Comparison of ENCODE assay signal across 10 mouse cellular contexts in genomic region chr4:9009656-9010055, GRCm38 (mm10).
DNase-seq lines count a peak whose midpoint lies in the region; ATAC-seq and TF ChIP-seq lines count a peak whose summit lies in the region.
"Had no signal": no experiment of that assay in that cellular context is flagged by ENCODE, and none has a peak within 500 bp of the region (broad histone marks: within the 10 kb centered on the region; RNA-seq: fewer than 3 reads in every experiment).

No protein-coding gene starts in this region.

- no peak overlapping the region for H3K4me3 ChIP-seq in liver, adult 2 months (ENCODE audit: insufficient read depth, low read depth, low read length)
- no peak overlapping the region for H3K4me3 ChIP-seq in thymus, adult 2 months (ENCODE audit: control insufficient read depth, insufficient read depth, low read length)
- no peak overlapping the region for H3K4me3 ChIP-seq in heart, embryonic 12.5 days
- H3K4me3 ChIP-seq: heart, embryonic 15.5 days; liver, embryonic 13.5 days had no signal

- H3K9ac ChIP-seq in liver, adult 2 months (ENCODE audit: low read depth, low read length), result no peak overlapping the region
- H3K9ac ChIP-seq in heart, embryonic 12.5 days, result no peak overlapping the region
- H3K9ac ChIP-seq: heart, embryonic 15.5 days; liver, embryonic 13.5 days had no signal

- no peaks in the 10 kb centered on the region for H3K4me1 ChIP-seq in liver, adult 2 months (ENCODE audit: control insufficient read depth, insufficient read depth, low read length)
- H3K4me1 ChIP-seq in thymus, adult 2 months (replicated peaks; ENCODE audit: control insufficient read depth, insufficient read depth, low read length), result peaks cover 6% of the 10 kb centered on the region
- peaks cover 13% of the 10 kb centered on the region for H3K4me1 ChIP-seq in heart, embryonic 12.5 days (replicated peaks)
- H3K4me1 ChIP-seq: liver, embryonic 13.5 days had no signal

- H3K4me2 ChIP-seq in heart, embryonic 12.5 days, result no peak overlapping the region
- H3K4me2 ChIP-seq: heart, embryonic 15.5 days; liver, embryonic 13.5 days had no signal

- 62% methylated on average over 4 of the region's 4 CpGs for WGBS in liver, adult 2 months
- 13% methylated on average over 4 of the region's 4 CpGs for WGBS in thymus, adult 2 months
- 58% methylated on average over 4 of the region's 4 CpGs for WGBS in heart, embryonic 12.5 days

- peak; percentile 14 for DNase-seq in liver, adult 2 months (ENCODE audit: extremely low read depth, low read depth, low spot score)
- DNase-seq in liver, result no peak
- DNase-seq in cerebellum, adult 9-11 months, result peak; percentile 56
- peak; percentile 25 for DNase-seq in thymus, adult 2 months
- DNase-seq in embryo, embryonic 11 days, result no peak
- no peak for DNase-seq in urinary bladder, postnatal 25 days (ENCODE audit: low spot score)
- DNase-seq: liver, embryonic 13.5 days had no signal

- no peak for TF ChIP-seq CTCF in liver, adult 2 months (IDR thresholded peaks at IDR 0.05; ENCODE audit: low read depth, low read length)
- TF ChIP-seq CTCF in thymus, adult 2 months (IDR thresholded peaks at IDR 0.05; ENCODE audit: borderline replicate concordance, control insufficient read depth, extremely low read depth, insufficient read depth, low read length, poor library complexity), result no peak

- H3K79me2 ChIP-seq in liver, adult 2 months (ENCODE audit: control insufficient read depth, insufficient read depth, low read length), result no peaks in the 10 kb centered on the region

- H3K27me3 ChIP-seq in liver, adult 2 months (ENCODE audit: control insufficient read depth, insufficient read depth, low read length), result no peaks in the 10 kb centered on the region
- no peaks in the 10 kb centered on the region for H3K27me3 ChIP-seq in thymus, adult 2 months (ENCODE audit: control insufficient read depth, insufficient read depth, low read length)
- no peaks in the 10 kb centered on the region for H3K27me3 ChIP-seq in heart, embryonic 12.5 days (replicated peaks)
- H3K27me3 ChIP-seq: heart, embryonic 15.5 days; liver, embryonic 13.5 days had no signal

- peak; percentile 81 for ATAC-seq in inflammation-experienced regulatory T-cells, adult 6 months
- ATAC-seq in heart, embryonic 12.5 days (ENCODE audit: insufficient number of reproducible peaks, low FRiP score), result no peak

- H3K9me3 ChIP-seq in heart, embryonic 12.5 days (replicated peaks), result no peaks in the 10 kb centered on the region
- H3K9me3 ChIP-seq: heart, embryonic 15.5 days; liver, embryonic 13.5 days had no signal

- H3K36me3 ChIP-seq in liver, adult 2 months (ENCODE audit: control insufficient read depth, insufficient read depth, low read length), result no peaks in the 10 kb centered on the region
- no peaks in the 10 kb centered on the region for H3K36me3 ChIP-seq in thymus, adult 2 months (ENCODE audit: control insufficient read depth, insufficient read depth, low read length)
- H3K36me3 ChIP-seq in heart, embryonic 12.5 days, result no peaks in the 10 kb centered on the region
- H3K36me3 ChIP-seq: heart, embryonic 15.5 days; liver, embryonic 13.5 days had no signal

- no peak for TF ChIP-seq POLR2A in liver, adult 2 months (IDR thresholded peaks at IDR 0.05; ENCODE audit: extremely low read depth, insufficient read depth, low read length)
- TF ChIP-seq POLR2A in thymus, adult 2 months (IDR thresholded peaks at IDR 0.05; ENCODE audit: control insufficient read depth, extremely low read depth, insufficient read depth, low read length, poor library complexity), result no peak

- H3K27ac ChIP-seq in liver, adult 2 months (replicated peaks; ENCODE audit: insufficient read depth, low read depth, low read length), result no peak overlapping the region
- H3K27ac ChIP-seq in thymus, adult 2 months (ENCODE audit: control insufficient read depth, insufficient read depth, low read length), result no peak overlapping the region
- no peak overlapping the region for H3K27ac ChIP-seq in heart, embryonic 12.5 days (ENCODE audit: poor library complexity, severe bottlenecking)
- H3K27ac ChIP-seq: heart, embryonic 15.5 days; liver, embryonic 13.5 days had no signal

Comparison
In these comparisons a context has a peak if more than half of its experiments do, and no peak if none do; other contexts are left out.
1. DNase-seq: peak in liver, adult 2 months (single experiment), cerebellum, adult 9-11 months (single experiment) and thymus, adult 2 months (single experiment); none in liver (single experiment), embryo, embryonic 11 days (single experiment) and urinary bladder, postnatal 25 days (single experiment).